Mouse (Mus musculus): Measurements from ENCODE around the gene Crebbp. TPM values are rescaled to one million over a fixed set of nuclear protein-coding genes. Genes with fewer than 3 reads are reported as not detected.

Crebbp gene
- polyA plus RNA-seq, 1 experiment, result 46.0 TPM

DNA sequence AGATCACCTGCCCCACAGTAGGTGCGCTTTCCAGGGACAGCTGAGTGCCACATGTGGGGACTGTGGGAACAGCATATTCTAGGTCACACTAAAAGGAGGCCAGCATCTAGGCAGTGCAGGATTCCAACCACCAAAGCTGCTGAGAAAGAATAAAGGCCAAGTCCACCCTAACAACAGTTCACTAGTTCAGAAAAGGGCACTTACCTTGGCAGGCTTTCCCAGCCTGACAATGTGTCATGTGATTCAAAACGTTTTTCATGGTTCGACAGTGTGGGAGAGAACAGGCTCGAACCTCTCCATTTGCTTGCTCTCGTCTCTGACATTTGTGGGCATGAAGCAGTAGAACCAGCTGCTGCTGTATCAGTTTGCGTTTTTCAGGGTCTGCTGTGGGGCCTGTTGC, 75.3 kb downstream of the Crebbp start:
- Histone ChIP-seq H3K27me3 (ENCODE audit: control insufficient read depth, insufficient read depth, low read length, poor library complexity, severe bottlenecking) (no peaks in the 10 kb centered on the region), H3K9ac (ENCODE audit: low read depth, poor library complexity, severe bottlenecking) (no peak overlapping the region), H3K9me3 (replicated peaks; ENCODE audit: control insufficient read depth, insufficient read depth, low read length, poor library complexity, severe bottlenecking) (no peaks in the 10 kb centered on the region), H3K27ac (ENCODE audit: insufficient read depth, low read length) (no peak overlapping the region), H3K4me3 (ENCODE audit: low read depth, low read length) (no peak overlapping the region), H3K4me1 (ENCODE audit: control insufficient read depth, insufficient read depth, low read length) (no peaks in the 10 kb centered on the region), H3K36me3 (ENCODE audit: control insufficient read depth, insufficient read depth, low read length, poor library complexity, severe bottlenecking) (peaks cover 6% of the 10 kb centered on the region)
- TF ChIP-seq POLR2A (IDR thresholded peaks at IDR 0.05; ENCODE audit: insufficient read depth, low read length), result no peak
- TF ChIP-seq CTCF (IDR thresholded peaks at IDR 0.05; ENCODE audit: low read depth, low read length), result no peak
- TF ChIP-seq EP300 (IDR thresholded peaks at IDR 0.05; ENCODE audit: insufficient read depth, low read depth, low read length), result no peak

DNA sequence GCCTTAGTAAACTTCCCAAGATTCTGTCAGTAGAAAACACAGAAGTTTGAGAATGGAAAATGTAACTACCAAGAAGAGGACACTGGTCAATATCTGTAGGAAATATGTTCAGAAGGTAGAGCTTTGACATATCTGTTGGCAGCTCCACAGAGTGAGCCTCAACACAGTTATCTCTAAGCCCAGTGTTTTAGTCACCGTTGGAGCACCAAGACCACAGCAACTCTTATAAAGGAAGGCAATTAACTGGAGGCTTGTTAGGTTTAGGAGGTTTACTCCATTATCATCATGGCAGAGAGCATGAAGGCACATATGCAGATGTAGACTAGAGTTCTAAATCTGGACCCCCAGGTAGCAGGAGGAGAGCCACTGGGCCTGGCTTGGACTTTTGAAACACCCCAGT, 80.0 kb downstream of the Crebbp start:
- Histone ChIP-seq H3K4me3 (ENCODE audit: low read depth, low read length) (no peak overlapping the region), H3K36me3 (ENCODE audit: control insufficient read depth, insufficient read depth, low read length, poor library complexity, severe bottlenecking) (peaks cover 6% of the 10 kb centered on the region), H3K27me3 (ENCODE audit: control insufficient read depth, insufficient read depth, low read length, poor library complexity, severe bottlenecking) (no peaks in the 10 kb centered on the region), H3K9ac (ENCODE audit: low read depth, poor library complexity, severe bottlenecking) (no peak overlapping the region), H3K27ac (ENCODE audit: insufficient read depth, low read length) (no peak overlapping the region), H3K4me1 (ENCODE audit: control insufficient read depth, insufficient read depth, low read length) (no peaks in the 10 kb centered on the region), H3K9me3 (replicated peaks; ENCODE audit: control insufficient read depth, insufficient read depth, low read length, poor library complexity, severe bottlenecking) (no peaks in the 10 kb centered on the region)
- no peak for TF ChIP-seq CTCF (IDR thresholded peaks at IDR 0.05; ENCODE audit: low read depth, low read length)
- TF ChIP-seq EP300 (IDR thresholded peaks at IDR 0.05; ENCODE audit: insufficient read depth, low read depth, low read length), result no peak
- TF ChIP-seq POLR2A (IDR thresholded peaks at IDR 0.05; ENCODE audit: insufficient read depth, low read length), result no peak

DNA sequence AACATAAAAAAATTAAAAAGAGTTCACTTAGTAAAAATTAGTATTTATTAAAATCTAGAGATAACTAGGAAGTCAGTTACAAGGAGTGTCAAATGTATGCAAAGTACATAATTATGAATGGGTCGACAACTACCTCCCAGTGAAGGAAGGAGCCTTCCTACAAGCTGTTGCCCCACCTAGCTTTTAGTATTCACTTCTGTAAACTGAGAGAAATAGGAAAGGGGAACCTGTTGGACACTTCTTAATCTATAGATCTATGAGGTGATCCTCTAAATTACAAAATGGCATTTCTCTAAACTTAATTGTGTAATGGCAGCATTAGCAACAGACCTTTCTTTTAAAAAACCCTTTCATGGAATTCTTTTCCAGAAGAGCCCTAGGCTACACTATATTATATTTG, 84.9 kb downstream of the Crebbp start:
- TF ChIP-seq EP300 (IDR thresholded peaks at IDR 0.05; ENCODE audit: insufficient read depth, low read depth, low read length), result no peak
- no peak for TF ChIP-seq CTCF (IDR thresholded peaks at IDR 0.05; ENCODE audit: low read depth, low read length)
- no peak for TF ChIP-seq POLR2A (IDR thresholded peaks at IDR 0.05; ENCODE audit: insufficient read depth, low read length)
- no peaks in the 10 kb centered on the region for H3K9me3 ChIP-seq (replicated peaks; ENCODE audit: control insufficient read depth, insufficient read depth, low read length, poor library complexity, severe bottlenecking)
- H3K4me3 ChIP-seq (ENCODE audit: low read depth, low read length), result no peak overlapping the region
- H3K36me3 ChIP-seq (ENCODE audit: control insufficient read depth, insufficient read depth, low read length, poor library complexity, severe bottlenecking), result peaks cover 22% of the 10 kb centered on the region
- no peak overlapping the region for H3K27ac ChIP-seq (ENCODE audit: insufficient read depth, low read length)
- no peak overlapping the region for H3K9ac ChIP-seq (ENCODE audit: low read depth, poor library complexity, severe bottlenecking)
- no peaks in the 10 kb centered on the region for H3K4me1 ChIP-seq (ENCODE audit: control insufficient read depth, insufficient read depth, low read length)
- H3K27me3 ChIP-seq (ENCODE audit: control insufficient read depth, insufficient read depth, low read length, poor library complexity, severe bottlenecking), result no peaks in the 10 kb centered on the region

DNA sequence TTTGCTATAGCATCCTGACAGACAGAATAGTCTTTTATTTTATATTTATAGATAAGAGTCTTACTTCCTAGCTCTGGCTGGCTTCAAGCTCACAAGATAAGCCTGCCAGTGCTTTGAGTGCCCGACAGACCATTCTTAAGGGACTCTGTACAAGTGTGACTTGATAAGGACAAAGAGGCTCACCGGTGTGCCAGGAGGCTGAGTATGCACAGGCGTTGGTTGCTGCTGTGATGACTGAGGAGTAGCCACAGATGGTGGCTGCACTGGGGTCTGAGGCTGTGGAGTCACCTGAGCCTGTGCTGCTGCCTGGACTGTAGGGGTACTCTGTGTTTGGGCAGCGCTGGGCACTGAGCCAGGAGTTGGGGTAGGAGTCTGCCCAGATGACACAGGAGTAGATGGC, 96.7 kb downstream of the Crebbp start:
- Histone ChIP-seq H3K9me3 (replicated peaks; ENCODE audit: control insufficient read depth, insufficient read depth, low read length, poor library complexity, severe bottlenecking) (no peaks in the 10 kb centered on the region), H3K36me3 (ENCODE audit: control insufficient read depth, insufficient read depth, low read length, poor library complexity, severe bottlenecking) (peaks cover 13% of the 10 kb centered on the region), H3K4me3 (ENCODE audit: low read depth, low read length) (no peak overlapping the region), H3K27me3 (ENCODE audit: control insufficient read depth, insufficient read depth, low read length, poor library complexity, severe bottlenecking) (no peaks in the 10 kb centered on the region), H3K27ac (ENCODE audit: insufficient read depth, low read length) (no peak overlapping the region), H3K9ac (ENCODE audit: low read depth, poor library complexity, severe bottlenecking) (no peak overlapping the region), H3K4me1 (ENCODE audit: control insufficient read depth, insufficient read depth, low read length) (no peaks in the 10 kb centered on the region)
- TF ChIP-seq EP300 (IDR thresholded peaks at IDR 0.05; ENCODE audit: insufficient read depth, low read depth, low read length), result no peak
- TF ChIP-seq POLR2A (IDR thresholded peaks at IDR 0.05; ENCODE audit: insufficient read depth, low read length), result no peak
- TF ChIP-seq CTCF (IDR thresholded peaks at IDR 0.05; ENCODE audit: low read depth, low read length), result no peak

DNA sequence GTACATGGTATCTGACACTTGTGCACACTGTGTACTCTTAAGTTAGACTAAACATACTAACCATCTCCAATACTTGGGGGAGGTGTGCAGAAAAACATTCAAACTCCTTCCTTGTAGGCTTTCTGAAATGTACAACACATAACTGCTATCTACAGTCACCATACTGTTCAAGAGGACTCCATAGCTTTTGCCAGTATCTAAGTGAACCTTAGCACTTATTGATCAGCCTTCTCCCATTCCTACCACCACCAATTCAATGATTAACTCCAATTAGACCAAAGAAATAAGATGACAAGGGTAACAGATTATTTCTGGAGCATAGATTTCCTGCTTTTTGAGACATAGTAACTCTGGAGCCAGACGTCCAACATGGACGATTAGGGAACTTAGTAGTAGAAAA, 113.4 kb downstream of the Crebbp start:
- Histone ChIP-seq H3K27me3 (ENCODE audit: control insufficient read depth, insufficient read depth, low read length, poor library complexity, severe bottlenecking) (no peaks in the 10 kb centered on the region), H3K4me1 (ENCODE audit: control insufficient read depth, insufficient read depth, low read length) (no peaks in the 10 kb centered on the region), H3K4me3 (ENCODE audit: low read depth, low read length) (no peak overlapping the region), H3K9ac (ENCODE audit: low read depth, poor library complexity, severe bottlenecking) (no peak overlapping the region), H3K36me3 (ENCODE audit: control insufficient read depth, insufficient read depth, low read length, poor library complexity, severe bottlenecking) (peaks cover 2% of the 10 kb centered on the region; the same call in 1 of the 2 replicates), H3K27ac (ENCODE audit: insufficient read depth, low read length) (no peak overlapping the region), H3K9me3 (replicated peaks; ENCODE audit: control insufficient read depth, insufficient read depth, low read length, poor library complexity, severe bottlenecking) (no peaks in the 10 kb centered on the region)
- no peak for TF ChIP-seq CTCF (IDR thresholded peaks at IDR 0.05; ENCODE audit: low read depth, low read length)
- TF ChIP-seq EP300 (IDR thresholded peaks at IDR 0.05; ENCODE audit: insufficient read depth, low read depth, low read length), result no peak
- no peak for TF ChIP-seq POLR2A (IDR thresholded peaks at IDR 0.05; ENCODE audit: insufficient read depth, low read length)

DNA sequence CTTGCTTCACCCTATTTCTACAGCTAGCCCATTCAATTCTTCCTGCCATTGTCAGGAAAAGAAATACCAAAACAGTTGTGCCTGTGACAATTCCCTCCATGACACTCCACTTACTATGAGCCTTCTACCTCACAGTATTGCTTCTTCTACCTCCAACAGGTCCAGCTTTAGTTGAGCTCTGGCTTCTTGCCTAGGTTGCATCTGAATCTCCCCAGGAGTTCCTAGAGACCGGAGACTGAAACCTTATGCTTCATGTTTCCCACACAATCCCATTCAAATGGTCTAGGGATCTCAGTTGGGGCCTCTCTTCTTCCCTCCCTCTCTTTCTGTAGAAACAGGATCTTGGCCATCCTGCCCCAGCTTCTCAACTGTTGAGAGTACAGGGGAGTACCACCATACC, 116.3 kb downstream of the Crebbp start:
- Histone ChIP-seq H3K36me3 (ENCODE audit: control insufficient read depth, insufficient read depth, low read length, poor library complexity, severe bottlenecking) (peaks cover 19% of the 10 kb centered on the region), H3K27ac (ENCODE audit: insufficient read depth, low read length) (no peak overlapping the region), H3K27me3 (ENCODE audit: control insufficient read depth, insufficient read depth, low read length, poor library complexity, severe bottlenecking) (no peaks in the 10 kb centered on the region)

More for the DNA sequence above, 116.3 kb downstream of the Crebbp start:
- Histone ChIP-seq H3K9me3 (replicated peaks; ENCODE audit: control insufficient read depth, insufficient read depth, low read length, poor library complexity, severe bottlenecking) (no peaks in the 10 kb centered on the region), H3K4me3 (ENCODE audit: low read depth, low read length) (no peak overlapping the region), H3K4me1 (ENCODE audit: control insufficient read depth, insufficient read depth, low read length) (no peaks in the 10 kb centered on the region), H3K9ac (ENCODE audit: low read depth, poor library complexity, severe bottlenecking) (no peak overlapping the region)
- TF ChIP-seq EP300 (IDR thresholded peaks at IDR 0.05; ENCODE audit: insufficient read depth, low read depth, low read length), result no peak
- TF ChIP-seq POLR2A (IDR thresholded peaks at IDR 0.05; ENCODE audit: insufficient read depth, low read length), result no peak
- TF ChIP-seq CTCF (IDR thresholded peaks at IDR 0.05; ENCODE audit: low read depth, low read length), result no peak

Data from ES-Bruce4 (cell line).